Mouse (Mus musculus) WW6 (cell line): ENCODE results near the gene Clta.
"Not testable (repeated sequence)": the region's sequence is repeated elsewhere in the genome, so short reads cannot be mapped to it uniquely, and the experiment has no call there.

ENCODE experiments used
- DNase-seq: peaks from one replicate; pipeline ENCODE4 v3.0.0-alpha.2; 2013; ENCODE audit warnings: low read depth, low spot score

The Clta gene

DNA sequence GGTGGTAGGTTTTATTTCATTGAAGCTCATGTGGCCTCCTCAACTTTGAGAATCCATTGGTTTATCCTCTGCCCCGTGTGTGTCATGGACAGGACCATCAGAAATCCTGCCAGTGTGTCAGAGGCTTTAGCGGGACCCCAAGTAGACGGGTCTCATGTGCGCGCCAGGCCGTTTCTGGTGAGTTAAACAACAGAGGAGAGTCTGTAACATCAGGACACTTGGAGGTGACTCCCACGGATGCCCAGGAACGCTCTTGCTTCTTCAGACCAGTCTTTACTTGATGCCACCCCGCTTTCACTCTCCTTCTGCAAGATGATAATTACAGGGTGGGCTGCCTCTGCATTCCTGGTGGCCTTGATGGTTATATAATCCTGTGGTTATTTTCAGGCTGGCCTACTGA is 19.4 kb downstream of the Clta start:
- no peak for DNase-seq

DNA sequence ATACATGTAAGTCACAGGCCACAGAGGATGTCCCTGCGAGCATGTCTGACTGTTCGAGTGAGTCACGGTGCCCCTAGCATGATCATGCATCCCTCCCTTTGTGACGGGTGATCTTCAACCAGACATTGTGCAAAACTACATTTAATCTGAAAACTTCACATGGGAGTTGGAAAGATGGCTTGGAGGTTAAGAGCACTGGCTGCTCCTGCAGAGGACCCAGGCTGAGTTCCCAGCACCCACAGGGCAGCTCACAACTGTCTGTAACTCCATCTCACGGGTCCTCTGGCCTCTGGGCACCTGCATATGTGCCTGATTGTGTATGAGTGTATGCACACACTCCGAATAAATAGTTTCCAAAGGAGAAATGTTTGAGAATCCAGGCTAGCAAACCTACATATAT is 20.0 kb downstream of the Clta start:
- DNase-seq = no peak

DNA sequence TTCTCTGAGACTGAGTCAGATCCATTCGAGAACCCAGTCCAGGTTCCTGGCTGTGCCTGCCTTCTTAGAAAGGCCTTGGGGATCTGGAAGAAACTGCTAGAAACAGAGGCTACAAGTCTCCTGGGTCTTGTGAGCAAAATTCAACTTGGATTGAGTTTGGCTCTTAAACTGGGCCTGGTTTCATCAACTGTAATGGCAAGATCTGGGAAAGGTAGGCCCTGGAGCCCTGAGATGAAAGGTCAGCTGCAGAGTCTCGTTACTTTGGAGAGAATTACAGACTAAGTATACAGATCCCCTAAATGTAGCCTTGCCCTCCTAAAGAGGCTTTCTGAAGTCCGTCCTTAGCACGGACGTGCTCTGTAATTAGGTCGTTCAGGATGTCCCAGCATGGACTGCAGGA is 21.3 kb downstream of the Clta start:
- no peak for DNase-seq

DNA sequence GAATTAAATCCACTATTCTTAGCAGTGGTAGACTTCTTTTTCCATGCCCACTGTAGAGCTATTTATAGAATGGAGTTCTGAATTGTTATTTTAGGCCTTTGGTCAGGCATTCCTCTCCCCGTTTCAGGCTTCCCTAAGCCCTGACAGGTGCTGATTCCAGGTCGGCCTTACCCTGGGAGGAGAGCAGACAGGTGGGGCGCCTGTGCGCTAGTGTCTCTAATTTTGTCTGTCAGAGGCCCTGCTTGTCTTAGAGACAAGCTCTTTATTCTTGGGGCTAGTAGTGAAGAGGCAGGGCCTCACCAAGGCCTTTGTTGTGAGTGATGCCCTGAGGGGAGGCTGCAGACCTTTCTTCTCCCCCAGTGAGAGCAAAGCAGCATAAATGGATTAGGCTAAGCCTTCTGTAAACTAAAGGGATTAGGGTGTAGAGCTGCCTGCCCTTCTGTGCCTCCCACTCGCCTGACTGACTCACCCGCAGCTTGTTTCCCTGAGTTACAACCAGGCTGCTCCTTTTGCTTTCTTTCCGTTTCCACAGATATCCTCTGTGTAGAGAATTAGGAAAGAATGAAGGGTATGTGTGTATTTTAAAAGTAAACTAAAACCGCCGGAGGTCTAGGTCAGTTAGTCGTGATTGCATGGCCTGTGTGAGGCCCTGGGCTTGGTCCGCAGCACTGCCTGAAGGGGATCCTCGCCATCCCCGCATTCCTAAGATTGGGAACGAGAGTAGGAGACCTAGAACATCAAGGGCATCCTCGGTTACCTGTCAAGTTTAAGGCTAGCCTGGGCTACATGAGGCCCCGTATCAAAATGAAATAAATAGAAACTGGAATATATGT is 24.3 kb downstream of the Clta start:
- no peak for DNase-seq

DNA sequence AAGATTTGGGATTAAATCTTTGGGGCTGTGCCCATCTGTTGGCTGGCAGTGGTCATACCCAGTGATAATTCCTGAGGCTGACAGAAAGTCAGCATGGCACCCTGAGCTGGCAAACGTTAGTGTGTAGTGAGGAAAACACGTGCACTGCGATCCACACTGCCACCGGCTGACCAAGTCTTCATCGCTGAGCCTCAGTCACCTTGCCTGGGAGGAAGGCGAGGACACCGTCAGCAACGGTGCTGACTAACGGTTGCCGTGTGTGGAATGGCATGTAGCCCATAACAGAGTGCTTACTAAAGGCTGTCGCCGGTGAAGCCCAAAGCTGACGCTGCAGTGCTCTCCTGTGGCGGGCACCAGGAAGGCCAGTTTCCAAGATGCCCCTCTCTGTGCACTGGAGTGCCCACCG is 25.4 kb downstream of the Clta start:
- DNase-seq = no peak

DNA sequence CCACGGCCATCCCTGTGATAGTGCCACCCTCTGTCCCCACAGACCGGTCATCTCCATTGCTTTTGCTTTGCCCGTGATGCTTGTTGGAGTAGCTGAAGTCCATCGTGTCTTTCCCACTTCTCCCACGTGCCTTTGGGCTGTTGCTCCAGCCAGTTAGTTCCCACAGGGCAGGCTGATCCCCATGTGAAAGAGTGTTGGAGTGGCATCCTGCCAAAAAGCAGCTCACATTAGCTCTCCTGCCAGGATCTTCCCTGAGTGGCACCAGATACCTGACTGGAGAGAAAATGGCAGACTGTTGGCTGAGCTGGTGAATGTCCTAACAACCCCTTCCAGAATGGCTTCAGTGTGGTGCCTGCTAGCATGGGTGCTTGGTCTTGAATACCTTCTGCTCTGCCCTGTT is 27.3 kb downstream of the Clta start:
- DNase-seq = no peak

DNA sequence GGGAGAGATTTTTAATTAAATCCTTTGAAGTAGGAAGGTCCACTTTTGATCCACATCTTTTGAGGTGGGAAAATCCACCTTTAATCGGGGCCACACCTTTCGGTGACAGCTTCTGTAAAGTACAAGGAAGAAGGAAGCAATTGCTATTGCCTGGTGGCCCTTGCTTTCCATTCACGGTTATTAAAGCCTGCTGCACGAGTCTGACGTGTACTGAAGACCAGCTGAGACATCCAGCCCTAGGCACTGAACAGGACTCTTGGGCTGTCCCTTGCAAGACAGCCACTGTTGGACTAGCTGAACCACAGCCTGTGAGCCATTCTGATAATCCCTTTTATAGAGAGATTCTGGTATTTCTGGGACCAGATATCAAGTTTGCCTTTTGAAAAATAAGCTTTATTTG is 32.2 kb downstream of the Clta start:
- no peak for DNase-seq

DNA sequence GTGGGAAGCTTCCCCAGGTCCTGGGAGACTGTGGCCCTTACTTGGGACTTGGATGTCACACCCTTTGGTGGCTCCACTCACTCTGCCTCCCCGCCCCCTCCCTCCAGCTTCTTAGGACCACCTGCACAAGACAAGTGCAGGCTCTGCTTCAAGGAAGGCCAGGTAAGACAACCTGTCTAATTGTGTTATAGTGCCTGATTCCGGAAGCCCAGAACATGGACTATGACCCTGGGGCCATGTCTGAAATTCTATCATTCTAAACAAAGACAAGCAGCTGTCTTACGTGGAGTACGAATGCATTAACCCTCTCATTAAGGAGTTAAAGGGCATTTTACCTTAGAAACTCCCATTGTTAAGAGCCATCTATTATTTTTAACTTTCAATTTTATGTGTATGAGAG is 36.5 kb downstream of the Clta start:
- no peak for DNase-seq

DNA sequence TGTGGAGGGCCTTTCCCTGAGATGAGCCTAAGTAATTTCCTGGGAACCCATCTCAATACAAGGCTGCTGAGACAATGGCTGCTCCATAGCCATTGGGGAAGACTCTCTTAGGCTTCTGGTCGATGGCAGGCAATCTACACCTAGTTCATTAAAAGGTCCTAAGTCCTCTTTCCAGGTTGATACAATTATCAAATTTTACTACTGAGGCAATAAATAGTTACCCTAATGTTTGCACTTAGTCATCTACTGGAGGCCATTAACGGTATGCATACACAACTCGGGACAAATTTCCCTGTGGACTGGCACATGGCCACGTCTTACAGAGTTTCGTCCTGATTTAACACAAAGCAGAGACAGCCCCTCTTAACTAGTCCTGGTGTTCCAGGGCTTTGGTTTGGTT is 38.2 kb downstream of the Clta start:
- DNase-seq = no peak

DNA sequence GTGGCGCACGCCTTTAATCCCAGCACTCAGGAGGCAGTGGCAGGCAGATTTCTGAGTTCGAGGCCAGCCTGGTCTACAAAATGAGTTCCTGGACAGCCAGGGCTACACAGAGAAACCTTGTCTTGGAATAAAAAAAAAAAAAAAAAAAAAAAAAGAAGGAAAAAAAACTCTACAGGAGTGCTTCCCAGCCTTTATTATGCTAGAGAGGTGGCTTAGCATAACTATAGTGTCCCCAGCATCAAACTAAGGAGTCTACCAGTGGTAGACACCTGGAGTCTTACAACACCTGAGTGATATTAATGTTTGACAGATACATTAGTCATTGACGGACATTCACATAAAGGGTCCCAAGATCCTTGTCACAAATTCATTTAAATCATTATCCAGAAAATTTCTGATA is 38.9 kb downstream of the Clta start:
- not testable (repeated sequence) for DNase-seq

DNA sequence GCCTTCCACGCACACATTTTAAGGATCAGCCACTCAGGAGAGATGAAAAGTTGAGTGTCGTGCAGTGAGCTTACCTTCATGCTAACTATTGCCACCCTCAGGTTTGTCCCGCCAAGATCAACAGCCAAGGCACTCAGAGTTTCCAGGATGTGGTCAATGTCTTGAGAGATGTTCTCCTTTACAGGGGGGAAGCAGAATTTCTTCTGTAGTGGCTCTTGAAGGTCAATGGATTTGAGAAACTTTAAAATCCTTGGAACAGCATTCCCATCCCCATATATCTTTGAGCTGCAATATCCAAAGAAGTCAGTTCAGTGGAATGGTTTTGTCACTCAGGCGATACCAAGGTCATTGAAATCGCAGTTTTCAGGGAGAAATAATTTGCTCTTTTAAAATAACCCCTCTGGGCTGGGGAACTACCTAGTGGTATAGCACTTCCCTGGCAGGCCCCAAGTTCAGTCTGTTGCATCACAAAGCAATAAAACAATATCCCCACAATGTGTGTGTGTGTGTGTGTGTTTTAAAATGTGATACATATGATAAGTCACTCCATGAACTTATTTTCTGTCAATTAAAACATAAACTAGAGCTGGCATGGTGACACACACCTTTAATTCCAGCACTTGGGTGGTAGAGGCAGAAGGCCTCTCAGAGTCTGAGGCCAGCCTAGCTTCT is 40.6 kb downstream of the Clta start:
- no peak for DNase-seq

DNA sequence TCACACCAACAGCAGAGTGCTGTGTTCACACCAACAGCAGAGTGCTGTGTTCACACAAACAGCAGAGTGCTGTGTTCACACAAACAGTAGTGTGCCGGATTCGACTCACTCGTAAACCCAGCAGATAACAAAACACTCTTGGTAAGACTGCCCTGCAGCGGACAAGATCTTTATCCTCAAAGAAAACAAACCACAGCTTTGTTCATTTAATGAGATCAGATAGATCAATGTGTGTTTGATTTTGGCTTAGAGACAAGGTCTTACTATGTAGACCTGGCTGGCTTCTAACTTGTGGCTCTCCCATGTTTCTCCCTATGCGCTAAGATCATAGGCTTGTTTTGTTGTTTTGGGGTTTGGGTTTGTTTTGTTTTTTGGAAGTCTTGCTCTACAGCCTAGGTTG is 41.8 kb downstream of the Clta start:
- DNase-seq = no peak

DNA sequence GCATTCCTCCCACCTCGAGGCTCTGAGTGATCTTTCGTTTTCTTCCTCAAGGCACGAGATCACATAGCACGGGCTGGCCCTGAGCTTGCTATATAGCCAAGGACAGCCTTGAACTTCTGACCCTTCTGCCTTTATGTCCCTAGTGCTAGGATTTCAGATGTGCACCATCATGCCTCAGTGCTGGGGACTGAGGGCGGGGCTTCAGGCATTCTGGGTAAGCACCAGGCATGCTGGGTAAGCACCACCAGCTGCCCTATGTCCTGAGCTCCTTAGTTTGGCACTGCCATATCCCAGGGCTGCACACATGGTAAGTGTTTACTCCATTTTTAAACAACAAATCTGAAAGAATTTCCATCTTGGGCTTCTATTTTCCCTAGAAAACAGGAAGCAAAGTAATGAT is 45.6 kb downstream of the Clta start:
- no peak for DNase-seq

DNA sequence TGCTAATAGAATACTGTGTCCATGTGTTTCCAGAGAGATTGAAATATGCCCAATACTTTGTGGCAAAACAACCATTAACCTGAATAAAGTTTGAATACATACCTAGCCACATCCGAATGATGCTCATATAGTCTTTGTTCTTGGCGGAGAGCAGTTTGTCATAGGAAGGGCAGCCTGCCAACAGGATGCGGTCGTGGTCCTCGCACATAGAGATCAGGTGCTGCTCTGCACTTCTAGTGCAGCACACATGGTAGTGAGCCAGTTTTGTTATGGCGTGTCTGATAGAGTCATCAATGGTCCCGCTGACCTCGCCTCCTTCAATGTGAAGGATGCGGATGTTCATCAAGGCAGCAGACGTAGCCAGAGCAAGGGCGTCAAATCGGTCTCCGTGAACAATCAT is 55.4 kb downstream of the Clta start:
- DNase-seq = no peak

DNA sequence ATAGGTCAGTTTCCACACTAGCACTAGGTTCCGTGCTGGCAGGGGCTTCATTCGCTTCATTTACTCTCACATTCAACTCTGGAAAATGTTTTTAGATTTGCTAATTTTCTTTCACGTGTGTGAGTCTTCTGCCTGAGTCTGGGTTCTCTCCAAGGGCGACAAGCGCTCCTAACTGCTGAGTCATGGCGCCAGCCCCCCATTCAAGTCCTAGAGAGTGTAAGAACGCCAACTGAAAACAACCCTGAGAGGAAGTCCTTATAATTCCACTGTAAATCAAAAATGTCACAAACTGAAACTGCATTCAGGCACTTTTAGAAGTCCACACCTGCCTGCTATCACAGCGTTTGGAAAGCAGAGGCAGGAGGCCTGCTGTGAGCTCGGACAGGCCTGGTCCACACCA is 57.8 kb downstream of the Clta start:
- no peak for DNase-seq

DNA sequence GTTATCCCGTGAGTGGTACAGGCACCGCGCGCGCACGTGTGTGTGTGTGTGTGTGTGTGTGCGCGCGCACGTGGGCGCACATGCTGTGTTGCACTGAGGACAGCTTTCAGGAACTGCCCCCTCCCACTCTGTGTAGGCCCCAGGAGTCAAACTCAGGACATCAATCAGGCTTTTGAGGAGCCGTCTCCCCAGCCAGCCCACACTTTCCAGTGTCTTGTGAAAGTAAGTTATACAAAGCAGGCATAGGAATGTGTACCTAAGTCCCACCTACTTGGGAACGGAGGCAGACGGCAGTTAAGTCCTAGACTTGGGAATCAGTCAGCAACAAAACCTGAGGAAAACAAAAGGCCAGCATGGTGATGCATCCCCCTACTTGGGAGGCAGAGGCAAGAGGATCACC is 58.6 kb downstream of the Clta start:
- DNase-seq = no peak

DNA sequence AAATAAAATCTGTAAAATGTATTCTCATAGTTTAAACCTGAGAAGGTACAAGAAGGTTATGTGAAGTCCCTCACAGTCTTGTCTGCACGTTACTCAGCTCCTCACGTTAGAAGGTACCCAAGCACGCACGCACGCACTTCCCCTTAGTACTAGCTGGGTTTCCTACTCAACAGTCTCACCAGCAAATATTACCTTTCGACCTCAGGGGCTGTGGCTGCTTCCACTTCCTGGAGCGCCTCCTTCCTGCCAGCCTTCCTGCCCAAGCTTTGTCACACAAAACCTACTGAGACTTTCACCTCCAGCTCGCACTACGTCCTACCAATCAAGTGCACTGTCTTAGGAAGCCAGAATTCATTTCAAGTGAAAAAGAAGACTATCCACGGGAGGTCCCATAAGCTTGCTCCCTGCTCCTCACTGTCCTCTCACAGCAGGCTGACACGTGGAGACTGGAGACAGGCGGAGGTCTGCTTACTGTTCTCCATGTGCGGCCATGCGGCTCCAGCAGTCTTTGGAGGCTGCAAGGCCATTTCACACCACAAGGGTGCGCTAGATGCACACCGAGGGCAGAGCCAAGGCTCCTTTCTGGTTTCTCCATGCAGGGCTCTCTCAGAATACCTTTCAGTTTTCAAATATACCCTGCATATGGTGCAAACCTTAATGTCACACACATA is 61.2 kb downstream of the Clta start:
- DNase-seq = no peak

DNA sequence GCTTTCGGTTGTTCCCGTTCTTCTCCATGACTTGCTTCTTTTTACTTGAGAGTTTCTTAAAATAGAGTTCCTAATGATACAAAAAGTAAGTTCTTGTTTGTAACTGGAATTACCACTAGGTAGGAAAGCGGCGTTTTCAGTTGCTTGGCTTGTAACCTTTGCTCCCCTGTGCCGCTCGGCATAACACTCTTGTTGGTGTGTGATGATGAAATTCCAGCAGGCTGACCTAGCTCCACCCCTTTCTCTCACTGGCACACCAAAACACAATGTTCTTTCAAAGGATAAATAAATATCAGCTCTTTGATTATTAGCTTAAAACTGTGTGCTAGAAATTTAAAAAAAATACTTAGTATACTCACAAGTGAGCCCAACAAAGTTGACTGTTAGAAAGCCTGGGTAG is 62.6 kb downstream of the Clta start:
- no peak for DNase-seq

DNA sequence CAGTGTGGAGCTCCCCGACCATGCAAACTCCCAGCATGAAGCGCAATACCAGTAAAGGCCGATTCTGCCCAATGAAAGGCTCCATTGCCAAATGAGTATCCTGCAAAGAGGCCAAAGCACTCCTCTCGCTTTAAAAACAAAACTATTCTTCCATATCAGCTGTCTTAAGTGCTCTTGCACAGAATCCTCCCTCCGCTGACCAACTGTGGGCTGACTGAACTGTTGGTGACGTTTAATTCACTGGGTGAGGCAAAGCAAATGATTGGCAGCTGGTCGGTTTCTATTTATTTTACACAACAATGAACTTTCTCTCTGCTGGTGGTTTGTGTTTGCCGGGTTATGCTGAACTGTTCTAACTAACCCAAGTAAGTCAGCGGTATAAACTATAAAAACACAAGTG is 64.5 kb downstream of the Clta start:
- DNase-seq = no peak

DNA sequence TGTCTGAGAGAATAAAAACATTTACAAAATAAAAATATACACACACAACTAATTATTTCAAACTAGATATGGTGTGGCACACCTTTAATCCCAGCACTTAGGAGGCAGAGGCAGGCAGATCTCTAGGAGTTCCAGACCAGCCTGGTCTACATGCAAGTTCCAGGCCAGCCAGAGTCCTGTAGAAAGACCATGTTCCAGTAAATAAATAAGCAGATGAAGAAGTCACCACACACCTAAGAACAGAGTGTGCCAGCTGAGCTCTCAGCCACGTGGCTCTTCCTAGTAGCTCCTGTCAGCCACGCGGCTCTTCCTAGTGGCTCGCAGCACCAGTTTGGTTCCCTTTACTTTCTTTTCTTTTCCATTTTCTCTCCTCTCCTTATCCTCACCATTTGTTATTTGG is 65.2 kb downstream of the Clta start:
- no peak for DNase-seq

DNA sequence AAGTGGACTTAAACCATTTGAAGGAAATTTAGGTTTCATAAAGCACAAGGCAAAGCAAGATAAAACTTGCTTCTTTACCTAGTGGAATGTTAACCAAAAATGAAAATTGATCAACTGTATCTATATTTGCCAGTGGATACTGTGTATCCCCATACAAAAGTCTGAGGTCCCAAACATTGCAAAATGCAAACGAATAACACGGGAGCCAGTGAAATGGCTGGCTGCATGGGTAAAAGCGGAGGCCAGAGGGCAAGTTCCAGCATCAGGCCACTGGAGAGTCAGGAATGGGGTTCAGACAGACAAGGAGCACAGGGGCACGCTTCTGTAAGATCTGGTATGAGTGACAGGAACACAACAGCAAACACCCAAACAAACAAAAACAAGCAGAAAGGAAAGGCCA is 66.4 kb downstream of the Clta start:
- no peak for DNase-seq

DNA sequence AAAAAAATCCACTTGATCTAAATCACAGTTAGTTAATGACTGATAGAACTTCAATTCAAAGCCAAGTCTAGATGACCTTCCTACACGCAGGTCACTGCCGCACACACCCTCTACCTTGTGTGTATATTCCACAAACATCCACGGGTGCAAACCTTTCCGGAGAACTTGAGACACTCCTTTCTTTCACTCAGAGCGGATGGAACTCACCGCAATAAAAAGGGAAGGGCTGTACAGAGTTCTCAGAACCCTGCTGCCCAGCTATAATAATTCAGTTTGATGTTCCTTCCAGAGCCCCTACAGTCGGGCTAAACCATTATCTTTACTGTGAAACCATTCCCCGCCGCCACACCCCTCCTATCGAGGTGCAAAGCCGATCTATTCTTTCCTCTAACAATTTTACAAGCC is 67.5 kb downstream of the Clta start:
- DNase-seq = no peak
